Mouse (Mus musculus) lung, postnatal 0 days (tissue): ENCODE results near the gene Aldh3b2.

ENCODE experiments used
- CTCF ChIP-seq: IDR thresholded peaks from 2 replicates; pipeline ENCODE4 v1.5.1; 2016; ENCODE audit warnings: antibody characterized with exemption, mild to moderate bottlenecking
- EP300 ChIP-seq: IDR thresholded peaks from 2 replicates; pipeline ENCODE4 v1.6.1; 2016; ENCODE audit warnings: antibody characterized with exemption, mild to moderate bottlenecking, control low read depth

- TF ChIP-seq CTCF (peak; percentile 53), EP300 (no peak)
These were observed 9.7 kb upstream of the Aldh3b2 start for GRCm38 (mm10) chr19:3962469-3962868.
